Mouse (Mus musculus) left cerebral cortex, adult 18-20 months (tissue): ENCODE measurements around the gene Nudt9. TPM values are rescaled to one million over a fixed set of nuclear protein-coding genes. Genes with fewer than 3 reads are reported as not detected.

Experiments used
- DNase-seq, 2 experiments: peaks; one replicate each; pipeline ENCODE4 v3.0.0; 2021 to 2022; ENCODE audit warnings: low spot score in 2 of 2, mixed read lengths in 1 of 2
- total RNA-seq, 2 experiments: library from RNA; stranded (reverse); gene quantifications; 2 replicates each; pipeline ENCODE4 v1.2.3; 2021

Nudt9 gene
- total RNA-seq, 2 experiments from 2014 or later: 60.5 to 62.1 TPM

DNA sequence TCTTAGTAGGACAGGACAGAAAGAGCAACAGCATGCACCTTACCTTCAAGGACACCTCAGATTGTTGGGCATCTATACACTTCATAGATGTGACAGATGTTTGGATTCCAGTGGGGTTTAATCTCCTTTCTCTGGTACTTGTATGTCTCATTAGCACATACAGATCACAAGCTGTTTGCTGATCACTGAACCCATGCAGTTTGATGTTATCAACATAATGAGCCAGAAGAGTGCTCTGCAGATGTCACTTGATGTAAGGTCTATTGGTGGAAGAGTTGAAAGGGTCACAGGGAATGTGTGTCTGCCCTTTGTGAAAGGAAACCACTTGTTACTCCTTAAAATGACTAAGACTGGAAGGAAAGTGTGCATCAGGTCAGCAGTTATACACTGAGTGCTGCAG is 11.0 kb upstream of the Nudt9 start:
- no peak for DNase-seq

DNA sequence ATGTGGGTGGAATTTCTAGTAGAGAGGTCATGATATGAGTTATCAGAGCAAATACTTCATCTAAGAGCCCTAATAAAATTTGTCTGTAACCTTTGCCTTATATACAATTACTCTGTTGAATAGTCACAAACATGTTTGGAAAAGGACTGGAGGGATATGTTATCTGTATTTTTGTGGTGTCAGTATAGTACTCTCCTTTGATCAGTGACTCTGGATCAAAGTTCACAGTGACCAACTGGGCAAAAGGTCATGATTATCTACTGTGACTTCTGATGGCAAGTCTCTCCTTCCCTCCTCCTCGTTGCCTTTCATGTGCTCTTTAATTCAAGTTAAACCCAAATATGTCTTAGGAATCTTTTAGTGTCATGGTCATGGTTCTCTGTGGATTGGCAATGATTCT is 10.3 kb upstream of the Nudt9 start:
- DNase-seq: no peak

DNA sequence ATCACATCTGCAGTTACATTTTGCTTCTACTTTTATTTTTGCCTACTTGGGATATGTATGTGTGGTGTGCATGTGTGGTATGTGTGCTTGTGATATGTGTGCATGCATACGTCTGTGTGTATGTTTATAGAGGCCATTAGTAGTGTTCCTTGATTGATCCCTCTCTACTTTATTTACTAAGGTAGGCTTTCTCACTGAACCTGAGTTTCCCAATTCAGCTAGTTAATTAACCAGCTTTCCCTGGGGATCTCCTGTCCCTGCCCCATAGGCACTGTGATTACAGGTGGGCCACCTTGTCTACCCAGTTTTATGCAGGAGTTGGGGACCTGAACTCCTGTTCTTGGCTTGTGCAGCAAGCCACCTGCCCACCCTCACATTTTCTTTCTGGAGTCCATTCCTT is 9.4 kb upstream of the Nudt9 start:
- DNase-seq: no peak

DNA sequence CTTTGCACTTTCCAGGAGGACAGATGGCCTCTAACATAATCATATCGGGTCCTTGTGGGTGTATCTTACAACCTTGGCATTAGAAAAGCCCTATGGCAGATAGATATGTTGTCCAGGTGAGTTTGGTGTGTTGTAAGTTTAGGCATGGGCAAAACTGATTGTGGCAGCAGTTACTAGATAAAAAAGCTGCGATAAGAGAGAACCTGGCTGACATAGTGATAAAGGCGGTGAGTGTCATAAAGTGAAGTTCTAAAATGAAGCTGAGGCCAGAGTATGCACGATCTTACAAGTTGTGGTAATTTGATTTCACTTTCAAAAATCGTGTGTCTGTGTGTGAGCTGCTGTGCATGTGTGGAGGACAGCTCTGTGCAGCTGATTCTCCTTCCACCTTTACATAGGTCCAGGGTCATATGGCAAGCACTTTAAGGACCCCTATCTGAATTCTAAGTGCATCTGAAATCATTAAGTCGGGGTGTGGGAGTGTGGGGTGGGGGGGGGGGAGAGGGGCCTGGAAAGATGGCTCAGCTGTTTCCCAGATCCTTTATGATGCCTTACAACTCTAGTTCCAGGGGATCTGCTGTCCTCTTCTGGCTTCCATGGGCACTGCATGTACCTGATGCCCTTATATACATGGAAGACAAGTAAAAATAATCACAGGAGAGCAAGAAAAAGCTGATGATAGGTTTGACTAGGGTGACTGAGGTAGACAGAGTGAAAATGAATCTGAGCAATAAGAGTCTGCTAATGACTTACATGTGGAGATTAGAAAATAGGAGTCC is 6.8 kb upstream of the Nudt9 start:
- DNase-seq: peak; percentile 50 to 69

DNA sequence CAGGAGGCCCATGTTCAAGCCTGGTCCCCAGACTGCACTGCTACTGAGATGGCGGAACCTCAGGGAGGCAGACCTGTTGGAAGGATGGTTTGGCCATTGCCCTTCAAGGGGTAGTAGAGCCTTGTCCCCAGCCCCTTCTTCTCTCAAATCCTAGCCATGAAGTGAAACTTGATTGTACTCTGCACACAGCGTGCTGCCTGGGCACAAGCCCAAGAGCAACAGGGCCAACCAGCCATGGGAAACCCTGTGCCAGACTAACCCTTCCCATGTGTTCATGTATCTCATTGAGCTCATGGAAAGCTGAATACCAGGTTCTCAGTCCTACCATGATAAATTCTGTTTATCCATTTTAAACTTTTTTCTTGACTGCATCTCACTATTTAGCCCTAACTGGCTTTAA is 3.2 kb upstream of the Nudt9 start:
- no peak for DNase-seq

DNA sequence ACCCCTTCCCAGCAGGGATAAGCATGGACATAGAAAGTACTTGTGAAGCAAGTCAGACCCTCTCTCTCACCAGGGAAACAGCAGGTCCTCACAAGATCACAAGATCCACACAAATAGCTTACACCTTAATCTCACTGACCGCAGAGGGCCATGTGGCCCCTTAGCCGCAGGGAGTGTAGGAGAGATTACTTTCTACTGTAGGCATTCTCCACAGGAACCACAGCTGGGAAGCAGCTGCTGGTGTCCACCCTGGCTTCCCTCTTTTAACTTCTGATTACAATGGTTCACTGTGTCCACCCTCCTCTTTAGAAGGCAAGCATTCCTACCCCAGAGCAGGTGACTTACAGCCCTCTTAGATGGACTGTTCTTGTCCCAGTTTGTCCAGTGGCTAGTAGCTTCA is 2.4 kb upstream of the Nudt9 start:
- DNase-seq: no peak

DNA sequence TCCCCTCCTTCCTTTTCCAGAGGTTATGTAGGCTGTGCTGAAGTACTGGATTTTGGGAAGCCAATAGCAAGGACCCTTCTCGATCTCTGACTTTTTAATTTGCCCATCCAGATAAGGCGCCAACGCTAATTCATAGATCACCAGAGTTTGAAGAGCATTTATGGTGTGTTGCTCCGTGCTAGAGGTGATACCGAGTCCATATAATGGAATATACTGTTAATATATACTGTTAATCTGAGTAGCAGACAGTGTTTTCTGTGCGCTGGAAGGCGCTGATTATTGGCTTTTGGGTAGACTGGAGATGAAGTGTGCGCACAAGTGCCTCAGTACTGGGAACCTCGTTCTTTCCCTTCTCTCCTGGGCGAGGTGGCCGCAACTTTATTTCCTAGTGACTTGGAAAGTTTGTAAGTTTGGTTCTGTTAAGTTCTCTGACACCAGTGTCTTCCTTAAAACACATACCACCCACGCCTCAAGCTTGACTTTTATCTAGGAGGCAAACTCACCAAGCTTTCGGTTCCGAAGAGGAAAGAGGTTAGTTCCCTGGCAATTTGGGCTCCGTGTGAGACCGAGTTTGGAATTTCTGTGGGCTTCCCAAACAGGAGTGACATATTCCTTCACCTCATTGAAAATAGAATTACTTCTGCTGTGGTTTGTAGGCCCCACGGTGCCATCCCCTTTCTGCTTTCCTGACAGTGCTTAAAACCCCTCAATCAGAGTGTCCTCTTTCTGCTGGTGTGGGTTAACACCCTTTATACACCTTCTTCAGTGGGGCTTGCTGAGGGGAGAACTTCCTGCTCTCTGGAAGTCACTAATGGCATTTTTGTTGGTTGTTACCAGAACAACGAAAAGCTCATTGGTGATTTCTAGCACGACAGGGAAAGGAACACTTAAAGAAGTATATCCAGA is 1.3 kb downstream of the Nudt9 start:
- peak in 1 of 2 experiments; percentile 15 for DNase-seq

DNA sequence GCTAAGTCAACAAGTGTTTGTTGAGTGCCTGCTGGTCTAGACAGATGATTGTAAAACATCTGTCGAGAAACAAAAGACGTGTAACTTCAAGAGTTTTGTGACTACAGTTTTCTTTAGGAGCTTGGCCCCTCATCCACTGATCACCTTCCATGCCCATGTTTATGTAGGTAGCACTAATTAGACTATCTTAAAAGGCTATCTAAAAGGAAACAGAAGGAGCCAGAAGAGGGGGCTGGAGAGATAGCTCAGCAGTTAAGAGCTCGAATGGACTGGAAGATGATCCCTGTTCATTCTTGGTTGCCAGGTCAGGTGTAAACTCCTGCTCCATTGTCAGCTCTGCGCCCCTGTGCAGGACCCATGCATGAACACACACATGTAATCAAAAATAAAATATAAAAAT is 2.0 kb downstream of the Nudt9 start:
- no peak for DNase-seq

DNA sequence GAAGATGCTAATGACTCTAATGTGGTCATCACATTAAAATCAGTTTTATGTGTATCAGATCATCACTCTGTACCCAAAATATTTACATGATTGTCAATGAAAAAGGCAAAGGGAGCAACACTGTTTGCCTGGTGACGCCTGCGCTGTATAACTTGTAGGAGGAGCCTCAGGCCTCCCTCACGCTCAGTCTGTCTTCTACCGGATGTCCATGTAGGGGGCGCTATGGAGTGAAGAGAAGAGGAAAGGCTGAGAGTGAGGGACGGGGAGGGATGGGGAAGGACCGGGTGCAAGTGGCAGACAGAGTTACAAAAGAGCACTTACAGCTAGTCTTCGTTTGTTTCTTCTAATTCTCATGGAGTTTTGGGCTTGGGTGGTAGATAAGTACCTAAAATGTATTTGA is 6.8 kb downstream of the Nudt9 start:
- no peak for DNase-seq

DNA sequence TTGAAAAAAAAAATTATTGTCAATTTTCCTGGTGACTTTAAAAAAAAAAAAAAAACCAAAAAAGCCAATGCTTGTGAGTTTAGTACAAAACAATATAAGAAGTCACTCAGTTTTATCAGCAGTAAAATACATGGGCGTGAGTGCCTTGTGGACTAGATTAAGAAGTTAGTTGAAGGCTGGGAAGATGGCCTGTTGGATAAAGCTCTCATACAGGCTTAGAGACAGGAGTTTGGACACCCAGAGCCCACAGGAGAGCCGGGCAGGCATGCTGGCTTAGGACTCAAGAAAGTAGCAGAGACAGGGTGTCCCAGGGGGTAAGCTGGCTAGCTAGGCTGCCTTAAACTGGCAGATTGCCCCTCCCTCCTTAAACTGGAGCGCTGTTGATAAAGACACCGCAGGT is 8.8 kb downstream of the Nudt9 start:
- no peak for DNase-seq

DNA sequence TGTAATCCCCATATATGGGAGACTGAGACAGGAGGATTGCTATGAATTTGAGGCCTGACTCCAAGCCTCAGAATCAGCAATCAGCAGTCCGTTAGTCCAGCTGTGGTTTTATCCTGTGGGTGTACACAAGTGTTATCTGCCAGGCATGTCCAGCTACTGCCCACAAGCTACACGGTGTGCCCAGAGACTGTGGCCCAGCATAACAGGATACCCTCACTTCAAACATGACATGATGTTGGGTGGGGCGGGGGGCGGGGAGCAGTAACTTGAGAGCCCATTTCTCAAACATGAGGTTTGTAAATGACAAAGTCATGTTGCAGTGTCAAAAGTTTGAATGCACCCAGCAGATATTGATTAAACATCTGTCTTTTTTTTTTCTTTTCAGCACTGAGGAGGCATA is 9.7 kb downstream of the Nudt9 start:
- DNase-seq: no peak

DNA sequence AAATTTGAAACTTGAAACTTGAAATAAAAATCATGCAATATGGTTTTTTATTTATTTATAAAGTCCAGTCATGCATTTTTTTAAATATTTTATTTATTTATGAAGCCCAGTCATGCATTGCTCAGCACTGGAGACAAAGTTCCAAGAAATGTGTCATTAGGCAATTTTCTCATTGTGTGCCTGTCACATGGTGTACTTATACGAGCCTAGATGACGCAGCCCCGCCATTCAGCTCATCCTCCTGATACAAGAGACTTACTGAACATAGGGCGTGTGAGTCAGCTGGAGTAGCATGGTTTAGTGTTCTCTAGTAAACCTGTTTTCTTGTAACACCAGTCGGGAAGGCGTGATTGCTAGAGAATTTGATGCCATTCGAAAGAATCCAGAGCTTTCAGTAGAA is 10.2 kb downstream of the Nudt9 start:
- DNase-seq: no peak

DNA sequence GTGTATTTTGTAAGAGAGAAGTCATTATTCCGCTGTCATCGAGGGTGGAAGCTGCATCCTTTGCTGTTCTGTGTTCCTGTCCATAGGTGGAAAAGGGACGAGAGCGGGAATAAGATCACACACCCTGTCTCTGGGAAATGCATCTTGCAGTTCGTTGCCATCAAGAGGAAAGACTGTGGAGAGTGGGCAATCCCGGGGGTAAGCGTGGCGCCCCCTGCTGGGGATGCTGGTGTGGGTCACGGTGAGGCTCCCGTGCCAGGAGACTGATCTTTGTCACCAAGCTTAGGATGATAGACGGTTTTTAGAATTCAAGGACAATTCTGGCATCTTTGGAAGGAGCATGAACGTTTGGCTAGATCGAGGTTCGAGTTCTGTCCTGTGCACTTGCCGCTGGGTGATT is 11.9 kb downstream of the Nudt9 start:
- DNase-seq: peak; percentile 35 to 39

DNA sequence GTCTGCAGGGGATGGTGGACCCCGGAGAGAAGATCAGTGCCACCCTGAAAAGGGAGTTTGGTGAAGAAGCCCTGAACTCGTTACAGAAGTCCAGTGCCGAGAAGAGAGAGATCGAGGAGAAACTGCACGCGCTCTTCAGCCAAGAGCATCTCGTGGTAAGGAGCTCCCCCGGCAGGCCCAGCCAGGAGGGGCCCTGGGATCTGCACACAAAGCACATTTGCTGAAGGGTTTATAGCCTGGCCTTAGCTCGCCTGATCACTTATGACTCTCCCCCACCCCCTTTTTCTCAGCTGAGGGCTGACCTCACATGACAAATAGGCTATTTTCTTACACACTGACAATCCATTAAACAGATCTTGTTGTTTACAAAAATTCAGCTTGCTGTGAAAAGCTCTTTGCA is 13.5 kb downstream of the Nudt9 start:
- DNase-seq: no peak

DNA sequence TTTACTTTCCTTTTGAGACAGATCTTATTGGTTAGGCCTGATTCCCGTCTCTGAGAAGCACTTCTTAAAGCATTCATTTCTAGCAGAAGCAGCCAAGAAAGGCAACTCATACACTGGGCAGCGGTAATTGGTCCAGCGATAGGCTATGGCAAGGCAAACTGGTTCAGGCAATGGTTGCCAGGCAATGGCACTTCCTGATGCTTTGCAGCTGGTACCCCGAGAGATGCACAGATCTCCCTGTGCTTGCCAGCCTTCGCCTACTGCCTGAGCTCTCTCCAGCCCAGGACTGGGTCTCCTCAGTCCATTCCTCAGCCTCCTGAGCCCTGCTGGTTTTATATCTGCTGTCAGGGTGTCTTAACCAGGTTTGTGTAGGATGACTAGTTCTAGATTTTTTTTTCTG is 14.3 kb downstream of the Nudt9 start:
- no peak for DNase-seq

DNA sequence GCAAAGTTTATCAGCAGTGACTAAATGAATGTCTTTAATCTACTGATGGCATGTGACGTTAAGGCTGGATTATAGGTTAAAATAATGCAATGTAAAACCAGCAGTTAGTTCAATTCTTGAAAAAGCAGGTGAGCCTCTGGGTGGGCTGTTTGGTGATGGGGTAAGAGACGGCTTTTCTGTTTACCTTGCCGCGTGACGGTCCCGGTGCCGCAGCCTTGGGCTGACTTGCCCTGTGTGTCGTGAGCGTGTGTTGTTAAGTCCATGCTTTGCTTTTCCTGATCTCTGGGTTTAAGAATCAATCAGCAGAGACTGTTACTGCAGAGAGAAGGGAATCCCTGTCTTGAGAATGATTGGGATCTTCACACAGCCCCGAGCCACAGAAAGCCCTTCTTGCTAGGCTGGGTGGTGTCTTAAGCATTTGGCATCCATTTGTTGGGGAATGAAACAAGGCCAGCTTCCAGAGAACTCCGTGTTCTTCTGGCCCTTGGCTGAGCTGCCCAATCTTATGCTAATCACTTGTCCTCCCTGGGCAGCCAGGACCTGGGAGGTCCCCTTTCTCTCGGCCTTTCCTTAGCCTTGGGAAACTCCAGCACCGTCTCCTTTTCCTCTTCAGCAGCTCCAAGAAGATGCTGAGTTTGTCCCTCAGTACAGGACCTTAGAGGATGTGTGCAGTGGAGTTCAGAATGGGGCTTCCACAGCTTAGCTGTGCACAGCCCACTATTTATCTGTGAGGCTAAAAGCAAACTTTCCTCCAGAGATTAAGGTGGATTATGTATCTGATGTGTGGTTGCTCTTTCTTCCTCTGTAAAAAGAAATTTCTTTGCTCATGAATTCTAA is 16.0 kb downstream of the Nudt9 start:
- no peak for DNase-seq

DNA sequence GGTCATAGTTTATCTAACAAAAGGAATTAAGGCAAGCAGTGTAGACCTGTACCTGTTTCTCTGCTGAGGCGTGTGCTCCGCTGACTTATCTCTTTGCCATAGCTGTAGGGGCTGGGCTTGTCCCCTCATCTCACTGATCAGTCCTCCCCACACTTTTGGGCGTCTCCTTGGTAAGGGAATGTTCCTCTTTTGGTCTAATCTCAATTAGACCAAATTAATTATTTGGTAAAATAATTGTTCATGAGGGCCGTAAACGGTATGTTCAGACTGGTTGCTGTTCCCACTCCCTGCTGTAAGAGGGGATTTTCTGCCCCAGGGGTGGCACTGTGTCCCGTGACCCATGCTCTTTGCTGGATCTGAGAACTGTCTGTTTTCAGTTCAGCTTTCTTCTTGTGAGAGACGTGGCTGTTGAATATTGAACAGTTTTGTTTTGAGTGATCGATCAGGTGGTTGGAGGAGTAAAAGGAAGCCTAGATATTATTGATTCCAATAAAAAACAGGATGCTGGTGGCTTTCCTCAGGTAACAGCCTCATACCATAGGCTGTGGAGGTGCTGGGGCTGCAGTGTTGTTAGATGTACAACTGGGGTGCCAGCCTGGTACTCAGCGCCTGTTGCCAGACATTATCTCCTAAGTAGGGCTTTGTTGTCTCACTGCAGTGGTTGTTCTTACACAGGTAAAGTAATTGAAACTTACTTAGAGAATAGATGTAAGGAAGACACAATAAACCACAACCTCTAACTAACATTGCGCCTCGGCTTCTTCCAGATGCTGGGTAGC is 16.9 kb downstream of the Nudt9 start:
- no peak for DNase-seq

DNA sequence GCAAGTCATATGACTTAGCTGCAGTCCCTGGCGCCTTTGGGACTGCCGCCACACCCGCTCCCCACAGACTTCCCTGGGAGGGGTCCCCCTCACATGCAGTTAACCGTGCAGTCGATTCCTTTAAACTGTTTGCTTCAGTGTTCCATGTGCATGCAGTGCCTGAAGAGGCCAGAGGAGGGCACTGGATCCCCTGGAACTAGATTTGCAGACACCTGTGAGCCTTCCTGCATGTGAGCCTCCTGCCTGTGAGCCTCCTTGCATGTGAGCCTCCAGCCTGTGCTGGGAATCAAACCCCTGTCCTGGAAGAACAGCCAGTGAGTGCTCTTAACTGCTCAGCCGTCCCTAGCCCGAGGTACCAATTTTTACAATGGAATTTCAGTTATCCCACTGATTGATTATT is 22.6 kb downstream of the Nudt9 start:
- peak; percentile 41 to 42 for DNase-seq

DNA sequence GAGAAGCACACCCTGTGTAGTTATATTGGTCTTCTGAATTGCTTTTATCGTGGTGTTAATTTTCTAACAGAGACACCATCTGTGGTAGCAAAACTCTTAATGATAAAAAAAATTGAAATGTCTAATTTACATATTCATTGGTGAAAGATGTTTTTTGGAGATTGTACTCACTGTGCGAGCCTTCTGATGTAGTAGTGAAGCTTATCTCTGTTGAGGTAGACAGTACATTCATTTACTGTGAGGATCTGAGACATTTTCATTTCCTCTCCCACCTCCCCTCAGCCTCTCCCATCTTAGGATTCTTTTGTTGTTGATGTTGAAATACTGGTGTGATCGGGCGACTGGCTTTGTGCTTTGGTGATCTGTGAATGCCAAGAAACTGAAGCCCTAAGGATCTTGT is 24.9 kb downstream of the Nudt9 start:
- no peak for DNase-seq

DNA sequence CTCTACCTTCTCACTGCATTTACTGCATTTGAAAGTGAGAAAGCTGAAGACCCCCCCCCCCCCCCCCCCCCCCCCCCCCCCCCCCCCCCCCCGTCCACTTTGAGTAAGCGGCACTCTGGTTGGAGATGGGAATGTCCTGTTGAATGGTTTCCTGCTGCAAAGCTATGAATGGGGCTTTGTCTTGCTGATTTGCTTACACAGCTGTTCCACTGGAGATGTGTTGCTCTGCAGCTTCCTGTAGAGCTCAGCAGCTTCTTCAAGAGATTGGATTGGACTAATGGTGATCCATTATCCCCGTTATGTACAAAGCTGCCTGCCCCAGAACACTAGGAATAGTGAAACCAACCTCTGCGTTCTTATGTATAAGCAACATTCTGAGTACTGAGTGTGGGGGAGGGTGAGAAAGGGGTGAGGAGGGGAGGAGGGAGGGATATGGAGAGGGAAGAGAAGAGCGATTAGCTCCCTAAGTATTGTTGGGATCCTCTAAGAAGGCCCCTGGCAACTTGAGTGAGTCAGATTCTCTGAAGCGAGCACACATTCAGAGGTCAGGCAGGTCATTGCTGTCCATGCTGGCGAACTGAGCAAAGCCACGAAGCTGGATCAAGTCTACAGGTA is 26.3 kb downstream of the Nudt9 start:
- DNase-seq: no peak
